Mouse (Mus musculus) mature B cell (primary cell): ENCODE measurements at regions not wholly inside any gene's neighbourhood (a gene's known extent, or its start where the extent isn't known, plus 50 kb on each side); places are given as distances from the start of the nearest gene placed in this dataset.

Experiments used
- in situ Hi-C: fragments of 300-500 bp; cut with MboI; formaldehyde crosslinking; loops from 2 replicates; pipeline ENCODE4 v1.14.3; 2019

- in situ Hi-C loops: no loop called here
Measured at GRCm38 (mm10) chr7:117099041-117099440, 281.7 kb upstream of the Xylt1 start.

DNA sequence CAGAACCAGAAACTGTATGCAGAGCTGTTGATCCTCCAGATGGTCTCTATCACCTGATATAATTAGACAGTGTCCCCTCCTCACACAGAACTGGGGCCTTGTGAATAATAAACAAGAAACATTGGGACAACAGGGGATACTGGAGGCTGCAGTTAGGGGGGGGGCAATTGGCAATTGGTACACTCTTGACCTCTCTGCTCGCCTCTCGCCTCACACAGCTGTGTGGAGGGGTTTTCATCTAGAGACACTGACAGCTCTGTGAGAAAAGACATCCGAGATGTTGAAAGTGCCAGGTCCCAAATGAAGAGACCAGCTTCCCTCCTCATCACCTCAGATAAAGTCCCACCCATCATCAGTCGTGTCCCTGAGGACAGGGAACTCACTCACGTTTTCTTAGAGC is 277.7 kb upstream of the Xylt1 start:
- in situ Hi-C loops: no loop called here

DNA sequence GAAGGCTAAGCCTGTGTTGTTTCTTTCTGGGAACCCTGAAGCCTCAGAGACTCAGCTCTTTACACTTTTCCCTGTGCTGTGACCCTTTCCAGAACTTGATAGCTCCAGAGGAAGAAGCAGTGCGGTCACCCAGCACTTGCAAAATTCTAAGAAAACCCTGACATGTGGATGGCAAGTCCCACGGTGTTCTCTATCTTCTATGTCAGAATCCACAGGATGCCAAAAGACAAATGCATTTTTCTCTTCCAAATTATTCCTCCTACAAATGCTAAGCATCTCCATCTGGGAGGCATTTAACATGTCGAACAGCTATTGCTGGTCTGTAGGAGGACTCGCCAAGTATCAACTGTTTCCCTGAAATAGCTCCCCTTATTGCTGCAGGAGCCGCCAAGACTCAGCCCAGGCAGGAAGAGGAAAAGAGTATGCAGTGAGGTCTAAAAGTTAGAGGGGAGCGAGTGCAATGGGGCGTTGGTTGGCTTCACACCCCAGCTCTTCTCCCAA is 274.0 kb upstream of the Xylt1 start:
- in situ Hi-C loops: no loop called here

- in situ Hi-C loops: no loop called here
Measured at GRCm38 (mm10) chr7:117108391-117108790, 272.4 kb upstream of the Xylt1 start.

DNA sequence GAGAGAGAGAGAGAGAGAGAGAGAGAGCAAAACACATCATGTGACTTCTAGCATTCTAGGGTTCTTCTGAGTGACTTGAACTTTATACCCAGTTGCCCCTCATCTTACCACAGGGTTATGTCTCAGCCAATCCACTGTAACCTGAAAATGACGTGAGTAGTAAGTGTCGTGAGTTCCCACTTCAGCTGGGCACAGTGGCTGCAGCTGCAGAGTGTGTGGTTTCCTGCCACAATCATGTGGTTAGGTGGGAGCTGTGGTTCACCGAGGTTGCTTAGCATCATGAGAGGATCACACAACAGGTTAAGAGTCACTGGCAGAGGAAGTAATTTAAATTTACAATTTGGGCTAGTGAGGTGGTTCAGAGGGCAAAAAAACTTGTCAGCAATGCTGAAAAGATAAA is 253.1 kb upstream of the Xylt1 start:
- in situ Hi-C loops: no loop called here

GRCm38 (mm10) chr7:117134869-117135268 is 245.9 kb upstream of the Xylt1 start:
- in situ Hi-C loops: no loop called here

- in situ Hi-C loops: no loop called here
Measured at GRCm38 (mm10) chr7:117138681-117139080, 242.1 kb upstream of the Xylt1 start.

- in situ Hi-C loops: no loop called here
Measured at GRCm38 (mm10) chr7:117139245-117139970, 241.4 kb upstream of the Xylt1 start.

GRCm38 (mm10) chr7:117139971-117140247 is 240.9 kb upstream of the Xylt1 start:
- in situ Hi-C loops: no loop called here

- in situ Hi-C loops: no loop called here
Measured at GRCm38 (mm10) chr7:117146809-117147208, 234.0 kb upstream of the Xylt1 start.

DNA sequence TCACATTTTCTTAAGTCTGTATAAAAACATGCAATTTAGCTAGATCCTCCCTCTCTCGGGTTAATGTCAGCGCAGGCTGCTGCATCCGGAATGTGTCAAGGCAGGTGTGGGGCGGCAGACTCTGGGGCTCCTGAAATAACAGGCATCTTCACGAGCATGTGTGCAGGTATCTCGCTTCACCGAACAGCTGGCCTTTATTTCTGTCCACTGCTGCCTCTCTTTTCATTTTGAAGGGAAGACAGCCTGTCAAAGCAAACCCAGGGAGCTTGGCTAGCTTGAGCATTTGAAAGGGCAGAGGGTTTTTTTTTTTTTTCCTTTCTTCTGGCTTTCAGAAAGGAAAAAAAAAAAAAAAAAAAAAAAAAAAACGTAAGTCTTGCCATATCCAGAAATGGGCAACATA is 230.4 kb upstream of the Xylt1 start:
- in situ Hi-C loops: no loop called here

GRCm38 (mm10) chr7:117153826-117154550 is 226.8 kb upstream of the Xylt1 start:
- in situ Hi-C loops: no loop called here

GRCm38 (mm10) chr7:117161193-117161908 is 219.4 kb upstream of the Xylt1 start:
- in situ Hi-C loops: no loop called here

- in situ Hi-C loops: no loop called here
Measured at GRCm38 (mm10) chr7:117174811-117175422, 205.9 kb upstream of the Xylt1 start.

- in situ Hi-C loops: no loop called here
Measured at GRCm38 (mm10) chr7:117184011-117184410, 196.8 kb upstream of the Xylt1 start.

- in situ Hi-C loops: no loop called here
Measured at GRCm38 (mm10) chr7:117185891-117186290, 194.9 kb upstream of the Xylt1 start.

- in situ Hi-C loops: no loop called here
Measured at GRCm38 (mm10) chr7:117196611-117197010, 184.2 kb upstream of the Xylt1 start.

DNA sequence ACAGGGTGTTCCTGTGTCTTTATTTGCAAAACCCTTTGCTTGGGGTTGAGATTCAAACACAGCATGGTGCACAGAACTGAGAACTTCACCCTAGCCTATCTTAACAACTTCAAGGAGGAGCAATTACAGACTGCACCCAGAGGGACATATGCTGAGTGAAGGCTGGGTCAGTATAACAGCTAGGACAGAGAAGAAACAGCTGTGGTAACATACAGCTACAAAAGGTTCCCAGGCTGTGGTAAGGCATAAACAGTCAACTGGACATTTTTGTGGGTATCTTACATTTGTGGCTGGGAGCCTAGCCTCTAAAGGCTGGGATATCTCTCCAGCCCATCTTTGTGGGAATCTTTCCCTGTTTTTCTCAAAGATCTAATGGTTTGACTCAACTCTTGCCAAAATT is 154.5 kb upstream of the Xylt1 start:
- in situ Hi-C loops: no loop called here

DNA sequence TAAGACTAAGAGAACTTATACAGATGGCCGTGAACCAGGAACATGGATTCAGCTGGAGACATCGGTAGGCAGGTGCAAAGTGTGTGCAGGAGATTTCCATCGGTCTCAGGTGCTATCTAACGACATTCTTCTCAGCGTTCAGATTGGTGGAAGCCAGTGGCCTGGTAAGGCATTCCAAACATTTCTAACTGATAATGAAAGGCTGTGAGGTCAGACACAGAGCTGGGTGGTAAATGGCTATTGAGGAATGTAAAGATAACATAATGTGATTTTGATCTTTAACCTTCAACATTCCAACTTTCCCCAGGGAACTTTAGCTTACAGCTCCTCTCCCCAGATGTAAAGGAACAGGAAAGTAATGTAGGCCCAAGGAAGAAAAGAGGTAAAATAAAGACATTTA is 151.2 kb upstream of the Xylt1 start:
- in situ Hi-C loops: no loop called here

GRCm38 (mm10) chr7:117256819-117257218 is 124.0 kb upstream of the Xylt1 start:
- in situ Hi-C loops: no loop called here

- in situ Hi-C loops: no loop called here
Measured at GRCm38 (mm10) chr7:117258557-117258956, 122.2 kb upstream of the Xylt1 start.

DNA sequence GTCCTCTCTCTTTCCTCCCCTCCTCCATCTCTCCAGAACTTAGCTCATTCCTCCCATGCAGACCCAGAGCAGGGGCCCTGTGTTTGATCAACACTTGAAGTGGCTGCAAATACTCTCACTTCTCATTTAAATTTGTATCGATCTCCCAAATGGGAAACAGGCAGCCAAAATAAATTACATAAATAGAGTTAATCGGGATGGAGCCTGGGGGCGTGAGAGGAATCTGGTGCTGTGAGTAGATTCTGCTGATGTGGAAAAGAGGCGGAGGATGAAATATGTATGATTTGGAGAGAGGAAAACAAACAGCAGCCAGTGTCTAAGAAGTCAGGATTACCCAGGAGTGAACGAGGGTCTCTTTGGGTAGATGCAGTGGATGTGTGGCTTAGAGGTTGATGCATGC is 121.6 kb upstream of the Xylt1 start:
- in situ Hi-C loops: no loop called here
